Mouse (Mus musculus): Measurements from ENCODE around the gene 9430015G10Rik. TPM values are rescaled to one million over a fixed set of nuclear protein-coding genes. Genes with fewer than 3 reads are reported as not detected.
A peak's percentile ranks its signal among the peaks of the same experiment; 100 is the strongest.

The 9430015G10Rik gene
- total RNA-seq (2022), result 10 to 100 TPM; 28.4 to 30.7 (median 29.0) TPM

DNA sequence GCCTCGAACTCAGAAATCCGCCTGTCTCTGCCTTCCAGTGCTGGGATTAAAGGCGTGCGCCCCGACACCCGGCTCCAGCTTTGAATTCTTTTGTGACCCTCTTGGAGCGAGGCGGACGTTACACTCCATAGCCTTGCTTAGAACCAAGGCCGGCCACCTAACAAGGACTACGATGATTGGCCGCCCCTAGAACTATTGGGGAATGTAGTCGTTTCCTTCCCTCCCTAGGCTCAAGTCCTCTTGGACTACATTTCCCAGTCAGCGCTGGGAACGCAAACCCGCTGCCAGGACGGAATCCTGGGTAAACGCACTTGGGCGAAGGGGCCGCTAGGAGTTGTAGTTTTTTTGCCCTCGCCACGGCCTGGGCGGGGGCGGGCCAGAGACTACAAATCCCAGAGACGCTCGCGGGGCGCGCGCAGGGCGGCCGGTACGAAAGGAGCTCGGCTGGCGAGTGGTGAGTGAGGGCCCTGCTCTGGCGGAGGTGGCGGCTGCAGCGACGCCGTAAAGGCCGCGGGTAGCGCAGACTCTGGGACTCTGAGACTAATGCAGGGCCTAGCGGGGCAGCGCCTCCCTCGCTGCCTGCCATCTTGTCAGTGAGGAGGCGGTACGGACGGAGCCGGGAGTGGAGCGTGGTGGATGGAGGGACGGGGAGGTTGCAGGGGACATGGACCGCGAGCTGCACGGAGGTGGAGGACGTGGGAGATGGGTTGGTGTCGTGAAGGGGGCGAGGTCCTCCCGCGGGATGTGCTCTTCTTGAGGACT lies at the start of gene 9430015G10Rik:
Gene 9430015G10Rik (plus strand): TSS at position 413 of the 762 bp plus-strand sequence.
- peak; percentile 95 to 98 for DNase-seq (ENCODE audit: low spot score in 2 of 2)

DNA sequence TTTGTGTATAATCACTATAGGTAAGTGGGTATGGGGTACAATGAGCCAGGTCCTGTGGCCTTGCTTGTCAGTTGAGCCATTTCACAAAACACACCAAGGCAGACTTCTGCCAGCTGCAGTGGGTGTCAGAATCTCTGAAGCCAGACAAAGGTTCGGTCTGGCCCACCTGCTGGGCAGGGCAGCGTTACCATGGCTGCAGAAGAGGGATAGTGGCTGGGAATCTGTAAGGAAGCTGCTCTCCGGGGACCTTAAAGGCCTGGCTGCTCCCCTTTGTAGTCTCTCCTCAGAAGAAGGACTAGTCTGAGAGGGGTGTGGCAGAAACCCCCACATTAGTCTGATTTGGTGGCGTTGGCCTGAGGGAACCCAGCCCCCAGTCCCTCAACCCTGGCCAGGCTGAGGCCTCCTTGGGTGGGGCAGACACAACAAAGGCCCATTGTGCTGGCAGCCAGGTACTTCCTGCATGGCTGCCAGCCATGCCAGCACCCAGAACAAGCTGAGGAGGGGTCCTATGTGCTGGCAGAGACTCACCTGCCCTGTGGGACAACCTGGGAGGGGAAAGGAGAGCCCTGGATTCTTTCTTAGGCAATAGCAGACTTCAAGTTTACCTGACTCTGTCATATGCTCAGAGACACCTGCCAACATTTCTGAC lies 45.8 kb upstream of the 9430015G10Rik start:
- no peak for DNase-seq (ENCODE audit: low spot score in 2 of 2)

DNA sequence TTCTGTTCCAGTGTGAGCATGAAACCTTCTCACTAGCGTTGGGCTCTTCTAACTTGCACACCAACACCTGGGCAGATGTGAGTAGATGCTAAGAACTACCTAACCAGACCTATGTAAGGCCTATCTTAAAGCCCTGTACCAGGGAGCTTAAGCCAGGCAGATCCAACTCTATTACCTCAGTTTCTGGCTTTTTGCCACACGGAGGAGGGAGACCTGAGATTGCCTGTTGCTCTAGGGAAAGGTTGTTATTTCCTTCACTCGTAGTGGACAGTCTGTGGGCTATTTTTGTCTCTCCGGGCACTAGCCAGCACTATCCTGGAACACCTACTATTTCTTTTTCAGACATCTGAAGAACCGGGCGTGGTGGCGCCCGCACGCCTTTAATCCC lies 45.3 kb upstream of the 9430015G10Rik start:
- no peak for DNase-seq (ENCODE audit: low spot score in 2 of 2)

DNA sequence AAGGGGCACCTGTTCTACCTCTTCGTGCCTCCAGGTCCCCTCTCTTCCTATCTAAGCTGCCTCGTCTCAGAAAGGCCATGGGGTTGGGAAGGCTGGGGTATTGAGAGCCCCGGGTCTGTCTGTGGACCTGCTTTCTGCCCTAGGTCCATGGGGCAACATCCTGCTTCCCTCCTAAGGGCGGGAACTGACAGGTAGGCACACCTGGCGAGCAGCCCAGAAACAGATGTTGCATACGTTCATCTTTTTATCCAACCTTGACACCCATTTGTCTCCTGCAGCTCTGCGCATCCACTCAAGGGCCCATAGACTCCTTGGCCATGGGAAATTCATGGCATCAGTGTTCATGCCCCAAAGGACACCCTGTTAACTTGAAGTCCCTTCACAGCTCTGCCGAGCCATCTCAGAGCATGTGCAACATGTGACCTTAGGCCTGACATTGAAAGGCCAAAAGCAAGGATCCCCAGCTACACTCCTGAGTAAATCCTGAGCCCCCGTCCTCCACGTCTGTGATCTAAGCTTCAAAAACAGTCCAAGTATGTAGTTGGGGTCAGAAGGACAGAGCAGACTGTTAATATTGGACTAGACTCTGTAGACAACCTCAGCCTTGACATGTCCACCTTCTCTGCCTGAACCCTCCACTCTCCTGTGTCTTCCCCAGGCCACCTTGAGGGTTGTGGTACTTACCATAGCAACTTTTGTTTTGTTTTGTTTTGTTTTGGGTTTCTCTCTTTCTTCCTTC lies 44.5 kb upstream of the 9430015G10Rik start:
- no peak for DNase-seq (ENCODE audit: low spot score in 2 of 2)

DNA sequence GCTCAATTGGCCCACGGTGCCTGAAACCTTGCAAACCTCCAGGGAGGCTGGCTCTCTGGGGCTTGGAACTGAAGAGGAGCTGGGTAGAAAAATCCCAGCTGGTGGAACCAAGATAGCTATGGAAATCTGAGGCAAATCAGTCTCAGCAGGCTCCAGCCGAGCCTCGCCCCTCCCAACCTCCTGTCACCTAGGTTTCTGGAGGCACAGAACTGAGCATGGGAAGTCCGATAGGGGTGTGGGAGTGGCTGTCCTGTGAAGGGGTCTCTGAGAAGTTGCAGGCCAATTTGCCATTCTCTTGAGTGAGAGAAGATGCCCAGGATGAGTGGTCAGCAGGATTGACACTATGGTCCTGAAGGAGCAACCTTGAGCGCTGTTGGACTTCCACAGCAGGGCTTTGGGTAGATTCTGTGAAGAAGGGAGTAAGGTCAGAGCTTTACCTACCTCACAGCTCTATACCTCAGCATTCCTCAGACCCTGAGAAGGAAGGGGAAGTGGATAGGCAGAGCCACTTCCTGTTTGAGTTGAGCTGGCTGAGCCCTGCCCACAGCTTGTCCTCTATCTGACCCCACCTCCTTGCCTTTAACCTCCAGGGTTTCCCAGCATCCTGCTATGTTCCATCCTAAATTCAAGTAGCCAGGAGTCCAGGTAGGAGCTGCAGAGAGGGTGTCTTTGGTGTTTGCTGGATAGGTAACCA lies 42.4 kb upstream of the 9430015G10Rik start:
- DNase-seq (ENCODE audit: low spot score in 2 of 2), result no peak

DNA sequence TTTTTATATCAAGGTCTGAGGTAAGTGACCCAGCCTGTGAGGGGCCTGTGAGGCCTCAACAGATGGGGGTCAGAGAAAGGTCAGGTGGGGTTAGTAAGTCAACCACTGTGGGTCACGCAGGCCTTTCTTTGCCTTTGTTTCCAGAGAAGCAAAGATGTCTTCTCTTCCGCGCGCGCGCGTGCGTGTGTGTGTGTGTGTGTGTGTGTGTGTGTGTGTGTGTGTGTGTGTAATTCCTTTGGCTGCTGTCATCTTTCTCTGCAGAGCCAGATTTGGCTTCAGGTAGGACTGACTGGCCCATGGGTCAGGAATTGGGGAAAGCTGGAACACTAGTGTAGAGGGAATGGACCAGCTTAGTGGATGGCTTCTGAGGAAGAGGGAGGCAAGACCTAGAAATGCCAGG lies 40.1 kb upstream of the 9430015G10Rik start:
- DNase-seq (ENCODE audit: low spot score in 2 of 2), result no peak

DNA sequence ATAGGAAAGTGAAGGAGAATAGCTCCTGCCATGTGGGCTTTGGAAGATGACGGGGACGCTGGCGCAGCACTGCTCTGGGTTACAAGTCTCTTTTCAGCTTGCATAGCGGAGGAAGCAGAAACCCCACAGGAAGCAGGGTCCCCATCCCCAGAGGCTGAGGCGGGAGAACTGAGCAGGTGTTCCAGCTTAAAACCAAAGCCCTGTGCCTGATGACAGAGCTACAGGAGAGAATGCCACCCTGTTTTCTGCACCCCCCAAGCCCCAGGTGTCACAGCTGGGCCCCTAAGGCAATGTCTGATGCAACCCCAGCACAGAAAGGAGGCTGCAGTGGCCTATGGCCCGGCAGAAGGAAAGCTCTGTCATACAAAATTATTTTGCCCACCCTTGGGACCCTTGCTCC lies 39.5 kb upstream of the 9430015G10Rik start:
- no peak for DNase-seq (ENCODE audit: low spot score in 2 of 2)

DNA sequence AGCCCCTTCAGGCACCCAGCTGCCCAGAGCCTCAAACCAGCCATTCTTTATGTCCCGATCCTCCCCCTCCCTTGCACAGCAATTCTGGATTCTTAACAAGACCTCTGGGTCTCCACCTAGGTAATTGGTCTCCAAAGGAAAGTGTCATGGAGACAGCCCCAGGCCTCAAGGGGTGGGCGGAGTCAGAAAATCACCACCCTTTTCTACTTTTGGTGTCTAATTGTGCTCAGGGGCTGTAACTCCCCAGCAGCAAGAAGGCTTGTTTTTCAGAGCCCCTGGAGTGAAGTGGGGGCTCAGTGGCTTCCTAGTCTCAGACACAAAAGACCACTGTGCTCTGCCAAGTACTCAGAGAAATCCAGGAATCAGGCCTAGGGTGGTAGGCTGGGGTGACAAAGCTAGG lies 39.1 kb upstream of the 9430015G10Rik start:
- DNase-seq (ENCODE audit: low spot score in 2 of 2), result no peak

DNA sequence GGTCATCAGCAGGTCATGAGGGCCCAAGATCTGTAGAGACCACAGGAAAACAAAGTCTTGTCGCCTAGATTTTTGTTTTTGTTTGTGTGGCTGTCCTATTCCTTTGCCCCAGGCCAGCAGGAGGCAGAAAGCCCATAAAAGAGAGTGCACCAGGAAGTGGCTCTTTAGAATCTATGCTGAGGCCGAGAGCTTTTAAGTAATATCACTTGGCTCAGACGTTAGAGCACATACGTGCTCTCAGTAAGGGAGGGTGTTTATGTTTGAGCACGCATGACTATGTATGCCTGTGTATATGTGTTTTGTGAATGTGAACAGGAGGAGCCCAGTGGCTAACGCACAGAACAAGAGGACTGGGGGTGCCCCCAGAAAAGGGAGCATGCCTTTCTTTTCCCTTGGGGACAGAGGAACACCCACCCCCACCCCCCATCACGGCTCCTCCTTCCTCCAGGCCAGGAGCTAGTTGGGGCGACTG lies 32.8 kb upstream of the 9430015G10Rik start:
- DNase-seq (ENCODE audit: low spot score in 2 of 2), result no peak

DNA sequence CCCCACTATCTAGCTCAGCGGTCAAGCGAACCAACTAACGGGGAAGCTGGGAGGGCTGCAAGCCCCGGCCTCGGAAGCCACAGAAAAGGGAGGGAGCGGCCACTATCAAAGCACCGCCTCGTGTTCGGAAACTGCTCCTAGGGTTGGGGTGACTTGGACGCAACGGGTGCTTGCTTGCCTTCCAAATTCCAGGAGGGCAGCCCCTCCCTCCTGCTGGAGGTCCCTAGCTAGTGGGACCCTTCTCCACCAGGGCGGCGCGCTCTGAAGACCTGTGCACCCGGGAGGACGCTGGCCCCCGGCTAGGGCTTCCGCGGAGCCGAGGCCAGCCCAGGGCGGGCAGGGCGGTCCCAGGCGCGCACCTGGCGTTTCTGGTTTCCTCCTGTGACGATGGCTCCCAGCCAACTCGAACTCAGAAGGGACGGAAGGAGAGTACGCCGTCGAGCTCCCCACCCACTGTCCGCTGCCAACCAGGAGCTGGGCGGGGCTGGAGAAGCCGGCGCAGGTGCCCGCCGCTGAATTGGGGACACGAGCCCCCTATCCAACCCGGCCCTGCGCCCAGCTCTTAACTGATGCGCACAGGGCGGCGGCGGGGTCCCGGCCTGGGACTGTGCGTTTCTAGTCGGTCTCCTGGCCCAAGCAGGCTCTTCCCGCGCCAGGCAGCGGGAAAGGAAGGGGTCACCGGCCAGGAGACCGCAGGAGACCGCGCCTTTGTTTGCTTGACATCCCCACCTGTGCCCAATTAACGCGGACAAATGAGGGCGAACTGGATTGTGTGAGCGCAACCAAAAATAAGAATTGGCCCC lies 32.1 kb upstream of the 9430015G10Rik start:
- DNase-seq (ENCODE audit: low spot score in 2 of 2), result no peak

DNA sequence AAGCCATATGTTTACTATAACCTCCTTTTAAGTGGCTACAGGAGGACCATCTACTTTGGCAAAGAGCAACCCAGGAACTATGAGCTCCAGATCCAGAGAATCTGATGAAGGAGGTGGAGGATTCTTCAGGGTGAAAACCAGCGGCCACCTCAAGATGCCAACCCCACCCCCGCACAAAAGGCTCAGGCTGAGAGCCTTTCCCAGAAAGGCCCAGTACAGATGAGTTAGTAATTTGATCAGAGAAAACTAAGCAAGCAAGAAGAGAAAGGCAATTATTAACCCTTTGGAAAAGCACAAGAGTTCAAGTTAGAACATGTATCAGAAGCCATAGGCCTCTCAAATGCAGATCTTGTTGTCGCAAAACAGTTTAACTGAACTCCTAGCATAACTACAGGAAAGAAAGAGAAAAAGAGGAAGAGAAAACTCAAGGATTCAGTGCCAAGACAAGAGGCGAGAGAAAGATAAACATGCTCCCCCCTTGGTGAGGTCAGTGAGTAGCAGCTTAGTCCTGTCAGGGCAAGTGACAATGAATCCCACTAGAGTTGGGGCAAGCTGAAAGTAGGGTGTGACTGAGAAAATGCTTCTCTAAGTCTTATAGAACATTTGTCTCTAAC lies 27.1 kb upstream of the 9430015G10Rik start:
- no peak for DNase-seq (ENCODE audit: low spot score in 2 of 2)

DNA sequence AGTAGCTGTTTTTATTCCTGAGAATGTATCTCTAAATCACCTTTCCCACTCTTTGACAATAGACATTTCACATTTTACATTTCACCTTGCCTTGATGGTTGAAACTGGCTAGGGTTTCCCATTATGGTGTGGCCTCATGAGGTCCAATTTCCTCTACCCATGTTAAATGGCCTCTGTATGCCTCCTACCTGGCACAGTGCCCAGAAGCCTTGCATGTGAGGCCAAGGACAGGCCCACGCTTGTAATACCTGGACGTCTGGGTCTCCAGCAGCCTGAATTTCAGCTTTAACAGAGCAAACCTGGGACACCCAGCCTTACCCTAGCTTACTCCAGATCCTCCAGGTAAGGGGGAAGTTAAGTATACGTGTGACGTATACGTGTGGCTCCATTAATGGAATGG lies 26.4 kb upstream of the 9430015G10Rik start:
- DNase-seq (ENCODE audit: low spot score in 2 of 2), result no peak

DNA sequence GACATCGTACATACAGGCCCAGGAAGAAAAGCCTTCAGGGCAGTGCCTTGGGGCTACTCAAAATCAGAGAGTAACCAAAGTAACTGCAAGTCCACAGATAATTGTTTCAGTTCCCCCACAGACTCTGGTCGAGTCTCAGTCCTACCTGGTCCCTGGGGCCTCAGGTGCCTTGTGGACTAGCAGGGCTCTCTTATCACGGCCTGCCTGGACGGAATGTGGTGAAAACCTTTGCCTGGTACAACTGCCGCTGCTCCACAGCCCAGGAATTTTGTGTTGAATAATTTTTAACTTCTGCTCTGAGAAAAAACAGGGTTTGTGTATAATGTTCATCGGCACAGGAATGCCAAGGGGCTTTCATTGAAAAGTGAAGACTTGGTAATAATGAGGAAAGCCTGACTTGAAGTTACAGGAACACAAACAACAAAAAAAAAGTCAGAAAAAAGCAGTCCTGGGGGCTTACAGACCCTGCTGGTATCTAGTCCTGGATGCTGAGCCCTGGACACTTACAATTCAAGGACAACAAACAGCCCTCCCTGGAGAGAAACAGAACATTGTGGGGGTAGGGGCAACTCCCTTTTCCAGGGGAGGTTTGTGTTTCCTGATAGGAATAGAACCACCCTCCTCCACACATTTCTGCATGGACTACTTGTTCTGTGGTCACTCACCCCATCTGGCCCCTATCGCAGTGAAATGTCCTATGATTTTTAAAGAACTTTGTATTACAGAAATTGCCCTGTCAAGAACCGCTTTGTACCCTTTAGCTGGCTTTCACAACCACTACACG lies 25.5 kb upstream of the 9430015G10Rik start:
- DNase-seq (ENCODE audit: low spot score in 2 of 2), result no peak

DNA sequence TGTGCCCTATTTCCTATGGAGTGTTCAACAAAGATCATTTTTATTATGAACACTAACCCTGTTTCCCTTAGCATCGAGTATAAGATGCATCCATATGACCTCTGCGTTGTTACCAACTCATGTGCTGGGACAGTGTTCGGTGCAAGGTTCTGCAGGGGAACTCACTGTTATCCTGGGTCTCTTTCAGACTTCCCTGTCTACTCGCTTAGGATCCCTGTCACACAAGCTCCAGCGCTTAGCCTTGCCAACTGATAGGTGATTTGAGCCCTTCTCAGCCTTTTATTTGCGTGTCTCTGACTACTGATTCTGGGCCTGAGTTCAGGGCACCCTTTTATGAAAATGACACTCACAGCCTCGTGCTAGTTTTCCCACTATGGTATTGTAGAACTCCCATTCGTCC lies 24.5 kb upstream of the 9430015G10Rik start:
- no peak for DNase-seq (ENCODE audit: low spot score in 2 of 2)

DNA sequence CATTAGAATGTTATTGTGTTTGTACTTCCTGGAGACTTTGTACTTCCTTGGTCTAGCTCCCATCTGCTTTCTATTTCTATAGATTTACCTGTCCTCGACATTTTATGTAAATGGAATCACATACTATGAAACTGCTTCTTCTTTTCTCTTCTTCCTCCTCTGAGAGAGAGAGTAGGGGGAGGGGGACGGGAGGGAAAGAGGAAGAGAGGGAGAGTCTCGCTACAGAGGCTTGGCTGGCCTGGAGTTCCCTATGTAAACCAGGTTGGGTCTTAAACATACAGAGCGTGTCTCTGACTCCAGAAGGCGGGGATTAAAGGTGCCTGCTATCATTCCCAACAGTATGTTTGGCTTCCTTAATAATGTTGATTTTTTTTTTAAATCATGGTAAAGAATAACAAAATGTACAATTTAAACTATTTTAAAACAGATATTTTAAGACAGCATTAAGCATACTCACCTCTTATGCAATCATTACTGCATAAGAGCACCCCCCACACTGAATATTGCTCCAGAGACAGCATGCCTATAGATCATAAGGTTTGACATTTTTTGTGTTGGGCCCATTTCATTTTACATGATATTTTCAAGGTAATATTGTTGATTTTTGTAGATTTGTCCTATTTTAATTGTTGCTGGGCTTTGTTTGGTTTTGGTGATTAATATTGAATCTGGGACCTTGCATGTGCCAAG lies 22.2 kb upstream of the 9430015G10Rik start:
- DNase-seq (ENCODE audit: low spot score in 2 of 2), result no peak

DNA sequence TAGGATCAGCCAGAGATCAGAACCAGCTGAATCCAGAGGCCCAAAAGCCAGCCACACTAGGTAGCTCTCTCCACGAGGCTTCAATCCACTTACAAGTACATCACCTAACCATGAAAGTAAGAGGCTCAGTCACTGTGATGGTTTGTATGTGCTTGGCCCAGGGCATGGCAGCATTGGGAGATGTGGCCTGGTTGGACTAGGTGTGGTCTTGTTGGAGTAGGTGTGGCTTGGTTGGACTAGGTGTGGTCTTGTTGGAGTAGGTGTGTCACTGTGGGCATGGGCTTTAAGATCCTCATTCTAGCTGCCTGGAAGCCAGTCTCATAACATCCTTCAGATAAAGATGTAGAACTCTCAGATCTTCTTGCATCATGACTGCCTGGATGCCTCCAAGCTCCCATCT lies 18.5 kb upstream of the 9430015G10Rik start:
- no peak for DNase-seq (ENCODE audit: low spot score in 2 of 2)

DNA sequence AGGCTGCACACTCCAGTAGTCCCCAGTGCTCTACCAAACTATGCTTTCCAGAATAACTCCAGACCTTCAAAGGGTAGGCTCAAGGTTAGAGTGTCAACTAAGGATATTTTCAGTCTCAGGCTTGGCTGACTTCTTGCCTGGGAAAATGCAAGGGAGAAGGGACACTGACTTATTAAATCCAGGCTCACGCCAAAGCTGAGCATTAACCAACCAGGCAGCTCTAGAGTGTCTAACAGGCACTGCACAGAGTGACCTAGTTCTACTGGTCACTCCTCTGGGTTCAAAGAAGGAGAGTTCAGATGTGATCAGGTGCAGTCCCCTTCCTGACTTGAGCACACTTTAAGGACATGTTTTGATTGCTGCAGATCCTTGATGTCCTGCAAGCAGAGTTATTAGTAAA lies 17.0 kb upstream of the 9430015G10Rik start:
- DNase-seq (ENCODE audit: low spot score in 2 of 2), result no peak

DNA sequence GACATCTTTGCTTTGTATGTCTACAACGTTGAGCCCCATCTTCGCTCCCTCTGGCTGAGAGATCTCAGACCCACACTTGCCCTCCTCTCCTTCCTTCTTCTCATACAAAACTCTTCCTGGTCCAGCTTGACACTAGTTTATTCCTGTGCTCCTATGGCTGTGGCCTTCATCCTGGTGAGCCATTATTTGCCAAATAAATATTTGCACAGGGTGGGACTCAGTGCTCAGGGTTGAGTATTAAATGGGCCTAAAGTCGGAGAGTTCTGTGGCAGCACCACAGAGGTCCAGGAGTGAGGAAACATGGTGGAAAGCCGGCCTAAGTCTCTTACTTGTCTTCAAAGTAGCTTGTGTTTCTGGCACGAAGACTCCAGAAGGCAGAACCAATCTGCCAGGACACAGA lies 16.0 kb upstream of the 9430015G10Rik start:
- no peak for DNase-seq (ENCODE audit: low spot score in 2 of 2)

DNA sequence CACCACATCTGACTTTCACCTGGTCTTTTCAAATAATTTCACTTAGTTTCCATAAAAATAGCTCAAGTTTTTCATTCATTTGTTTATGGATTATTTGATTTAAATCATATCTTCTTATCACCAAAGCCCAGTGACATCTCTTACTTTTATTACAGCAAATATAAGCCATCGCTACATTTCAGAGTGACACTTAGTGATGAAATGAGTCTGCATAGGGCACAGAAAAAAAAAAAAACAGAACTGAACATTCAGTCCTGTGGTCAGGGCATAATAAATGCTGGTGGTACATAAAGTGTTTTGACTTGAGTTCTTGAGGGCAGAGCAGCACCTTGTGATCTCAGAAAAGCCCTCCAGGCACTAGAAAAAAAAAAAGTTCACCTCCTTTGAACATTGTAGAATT lies 13.6 kb upstream of the 9430015G10Rik start:
- DNase-seq (ENCODE audit: low spot score in 2 of 2), result no peak

Measured in left cerebral cortex, adult 8-10 months (tissue).